Mouse (Mus musculus): ENCODE results near the gene Xpa. TPM values are rescaled to one million over a fixed set of nuclear protein-coding genes. Genes with fewer than 3 reads are reported as not detected.

Xpa gene
- polyA plus RNA-seq, 1 experiment from 2014 or later: 17.0 TPM

- H3K4me1 ChIP-seq (ENCODE audit: control insufficient read depth, insufficient read depth, low read length): no peaks in the 10 kb centered on the region
- H3K9ac ChIP-seq (ENCODE audit: low read depth, low read length): no peak overlapping the region
- H3K4me2 ChIP-seq (ENCODE audit: low read depth, low read length): no peak overlapping the region
- WGBS: 93% methylated on average over 5 of the region's 5 CpGs
- H3K27me3 ChIP-seq (replicated peaks; ENCODE audit: control insufficient read depth, insufficient read depth, low read length): no peaks in the 10 kb centered on the region
- peaks cover 31% of the 10 kb centered on the region for H3K36me3 ChIP-seq (ENCODE audit: control insufficient read depth, insufficient read depth, low read length)
- H3K4me3 ChIP-seq (ENCODE audit: low read length): no peak overlapping the region
- ATAC-seq: no peak
- no peak overlapping the region for H3K27ac ChIP-seq (ENCODE audit: low read length)
- H3K9me3 ChIP-seq (ENCODE audit: control insufficient read depth, low read length): no peaks in the 10 kb centered on the region
Measured at GRCm38 (mm10) chr4:46165831-46166230, 30.3 kb downstream of the Xpa start.

GRCm38 (mm10) chr4:46164027-46164426, 32.1 kb downstream of the Xpa start:
- no peaks in the 10 kb centered on the region for H3K9me3 ChIP-seq (ENCODE audit: control insufficient read depth, low read length)
- no peaks in the 10 kb centered on the region for H3K27me3 ChIP-seq (replicated peaks; ENCODE audit: control insufficient read depth, insufficient read depth, low read length)
- H3K27ac ChIP-seq (ENCODE audit: low read length): peak overlapping the region; percentile 80
- ATAC-seq: peak; percentile 84
- 47% methylated on average over 2 of the region's 2 CpGs for WGBS
- peak overlapping the region; percentile 2; the same call in 1 of the 2 replicates for H3K4me2 ChIP-seq (ENCODE audit: low read depth, low read length)
- H3K4me3 ChIP-seq (ENCODE audit: low read length): no peak overlapping the region
- H3K36me3 ChIP-seq (ENCODE audit: control insufficient read depth, insufficient read depth, low read length): peaks cover 17% of the 10 kb centered on the region
- no peaks in the 10 kb centered on the region for H3K4me1 ChIP-seq (ENCODE audit: control insufficient read depth, insufficient read depth, low read length)
- no peak overlapping the region for H3K9ac ChIP-seq (ENCODE audit: low read depth, low read length)

- Histone ChIP-seq H3K4me3 (ENCODE audit: low read length) (no peak overlapping the region), H3K9me3 (ENCODE audit: control insufficient read depth, low read length) (no peaks in the 10 kb centered on the region), H3K4me1 (ENCODE audit: control insufficient read depth, insufficient read depth, low read length) (no peaks in the 10 kb centered on the region), H3K4me2 (ENCODE audit: low read depth, low read length) (no peak overlapping the region), H3K36me3 (ENCODE audit: control insufficient read depth, insufficient read depth, low read length) (peaks cover 14% of the 10 kb centered on the region), H3K9ac (ENCODE audit: low read depth, low read length) (no peak overlapping the region), H3K27ac (ENCODE audit: low read length) (no peak overlapping the region), H3K27me3 (replicated peaks; ENCODE audit: control insufficient read depth, insufficient read depth, low read length) (no peaks in the 10 kb centered on the region)
- ATAC-seq: no peak
- 94% methylated on average over 12 of the region's 12 CpGs for WGBS
Measured at GRCm38 (mm10) chr4:46151903-46152544, 44.1 kb downstream of the Xpa start.

- Histone ChIP-seq H3K9ac (ENCODE audit: low read depth, low read length) (no peak overlapping the region), H3K4me3 (ENCODE audit: low read length) (no peak overlapping the region), H3K27me3 (replicated peaks; ENCODE audit: control insufficient read depth, insufficient read depth, low read length) (no peaks in the 10 kb centered on the region), H3K9me3 (ENCODE audit: control insufficient read depth, low read length) (no peaks in the 10 kb centered on the region), H3K4me1 (ENCODE audit: control insufficient read depth, insufficient read depth, low read length) (no peaks in the 10 kb centered on the region), H3K4me2 (ENCODE audit: low read depth, low read length) (no peak overlapping the region), H3K27ac (ENCODE audit: low read length) (no peak overlapping the region), H3K36me3 (ENCODE audit: control insufficient read depth, insufficient read depth, low read length) (no peaks in the 10 kb centered on the region)
- no peak for ATAC-seq
- 95% methylated on average over 1 of the region's 1 CpGs for WGBS
Measured at GRCm38 (mm10) chr4:46146881-46147280, 49.2 kb downstream of the Xpa start.

GRCm38 (mm10) chr4:46144323-46144722, 51.8 kb downstream of the Xpa start:
- no peak overlapping the region for H3K27ac ChIP-seq (ENCODE audit: low read length)
- no peak overlapping the region for H3K4me3 ChIP-seq (ENCODE audit: low read length)
- no peaks in the 10 kb centered on the region for H3K27me3 ChIP-seq (replicated peaks; ENCODE audit: control insufficient read depth, insufficient read depth, low read length)
- H3K9ac ChIP-seq (ENCODE audit: low read depth, low read length): no peak overlapping the region
- peaks cover 6% of the 10 kb centered on the region for H3K4me1 ChIP-seq (ENCODE audit: control insufficient read depth, insufficient read depth, low read length)
- ATAC-seq: no peak
- H3K36me3 ChIP-seq (ENCODE audit: control insufficient read depth, insufficient read depth, low read length): no peaks in the 10 kb centered on the region
- H3K9me3 ChIP-seq (ENCODE audit: control insufficient read depth, low read length): no peaks in the 10 kb centered on the region
- 73% methylated on average over 3 of the region's 3 CpGs for WGBS
- H3K4me2 ChIP-seq (ENCODE audit: low read depth, low read length): no peak overlapping the region

GRCm38 (mm10) chr4:46138287-46139222, 57.6 kb downstream of the Xpa start, which contains the start of the genes Ncbp1 and Tstd2:
Gene Ncbp1 (plus strand): TSS chr4:46138613.
Gene Tstd2 (minus strand): TSS chr4:46138694.
- ATAC-seq: peak; percentile 94
- H3K27ac ChIP-seq (ENCODE audit: low read length): peak within 1 kb of the TSS; percentile 99
- H3K4me2 ChIP-seq (ENCODE audit: low read depth, low read length): peak within 1 kb of the TSS; percentile 89
- peak within 1 kb of the TSS; percentile 93 for H3K9ac ChIP-seq (ENCODE audit: low read depth, low read length)
- WGBS: under 1% methylated on average over 87 of the region's 90 CpGs
- H3K27me3 ChIP-seq (replicated peaks; ENCODE audit: control insufficient read depth, insufficient read depth, low read length): no peaks in the 10 kb centered on the region
- no peaks in the 10 kb centered on the region for H3K36me3 ChIP-seq (ENCODE audit: control insufficient read depth, insufficient read depth, low read length)
- peak within 1 kb of the TSS; percentile 95 for H3K4me3 ChIP-seq (ENCODE audit: low read length)
- H3K4me1 ChIP-seq (ENCODE audit: control insufficient read depth, insufficient read depth, low read length): peaks cover 9% of the 10 kb centered on the region
- H3K9me3 ChIP-seq (ENCODE audit: control insufficient read depth, low read length): no peaks in the 10 kb centered on the region

- Histone ChIP-seq H3K9me3 (ENCODE audit: control insufficient read depth, low read length) (no peaks in the 10 kb centered on the region), H3K9ac (ENCODE audit: low read depth, low read length) (peak overlapping the region; percentile 93), H3K27me3 (replicated peaks; ENCODE audit: control insufficient read depth, insufficient read depth, low read length) (no peaks in the 10 kb centered on the region), H3K4me3 (ENCODE audit: low read length) (peak overlapping the region; percentile 95), H3K4me2 (ENCODE audit: low read depth, low read length) (peak overlapping the region; percentile 57), H3K36me3 (ENCODE audit: control insufficient read depth, insufficient read depth, low read length) (no peaks in the 10 kb centered on the region), H3K27ac (ENCODE audit: low read length) (peak overlapping the region; percentile 99), H3K4me1 (ENCODE audit: control insufficient read depth, insufficient read depth, low read length) (peaks cover 9% of the 10 kb centered on the region)
- WGBS: 4% methylated on average over 17 of the region's 17 CpGs
- ATAC-seq: peak; percentile 74
Measured at GRCm38 (mm10) chr4:46137629-46138286, 58.4 kb downstream of the Xpa start.

GRCm38 (mm10) chr4:46131791-46132190, 64.3 kb downstream of the Xpa start:
- H3K36me3 ChIP-seq (ENCODE audit: control insufficient read depth, insufficient read depth, low read length): peaks cover 15% of the 10 kb centered on the region; the same call in 1 of the 2 replicates
- H3K4me2 ChIP-seq (ENCODE audit: low read depth, low read length): no peak overlapping the region
- H3K27me3 ChIP-seq (replicated peaks; ENCODE audit: control insufficient read depth, insufficient read depth, low read length): no peaks in the 10 kb centered on the region
- no peak overlapping the region for H3K9ac ChIP-seq (ENCODE audit: low read depth, low read length)
- WGBS: 86% methylated on average over 6 of the region's 6 CpGs
- H3K4me3 ChIP-seq (ENCODE audit: low read length): no peak overlapping the region
- H3K27ac ChIP-seq (ENCODE audit: low read length): no peak overlapping the region
- no peaks in the 10 kb centered on the region for H3K4me1 ChIP-seq (ENCODE audit: control insufficient read depth, insufficient read depth, low read length)
- no peaks in the 10 kb centered on the region for H3K9me3 ChIP-seq (ENCODE audit: control insufficient read depth, low read length)
- ATAC-seq: no peak

- Histone ChIP-seq H3K9me3 (ENCODE audit: control insufficient read depth, low read length) (no peaks in the 10 kb centered on the region), H3K4me1 (ENCODE audit: control insufficient read depth, insufficient read depth, low read length) (no peaks in the 10 kb centered on the region), H3K27ac (ENCODE audit: low read length) (no peak overlapping the region), H3K4me3 (ENCODE audit: low read length) (no peak overlapping the region), H3K36me3 (ENCODE audit: control insufficient read depth, insufficient read depth, low read length) (peaks cover 15% of the 10 kb centered on the region; the same call in 1 of the 2 replicates), H3K9ac (ENCODE audit: low read depth, low read length) (no peak overlapping the region), H3K4me2 (ENCODE audit: low read depth, low read length) (no peak overlapping the region), H3K27me3 (replicated peaks; ENCODE audit: control insufficient read depth, insufficient read depth, low read length) (no peaks in the 10 kb centered on the region)
- WGBS: 76% methylated on average over 3 of the region's 3 CpGs
- ATAC-seq: no peak
Measured at GRCm38 (mm10) chr4:46130221-46130620, 65.9 kb downstream of the Xpa start.
